Mouse (Mus musculus): ENCODE results near the gene Stox2. TPM values are rescaled to one million over a fixed set of nuclear protein-coding genes. Genes with fewer than 3 reads are reported as not detected.
A peak's percentile ranks its signal among the peaks of the same experiment; 100 is the strongest.
"Not testable (repeated sequence)": the region's sequence is repeated elsewhere in the genome, so short reads cannot be mapped to it uniquely, and the experiment has no call there.

Gene Stox2
- total and polyA plus RNA-seq, 2 experiments from 2014 or later: 39.9 to 85.6 TPM

GRCm38 (mm10) chr8:47435412-47435811 is 10.8 kb downstream of the Stox2 start:
- Histone ChIP-seq H3K27ac (ENCODE audit: low read depth, low read length) (no peak overlapping the region), H3K27me3 (ENCODE audit: insufficient read depth, low read length) (no peaks in the 10 kb centered on the region), H3K9me3 (ENCODE audit: low read length) (no peaks in the 10 kb centered on the region), H3K36me3 (ENCODE audit: insufficient read depth) (no peaks in the 10 kb centered on the region), H3K4me2 (ENCODE audit: low read depth) (no peak overlapping the region), H3K4me3 (ENCODE audit: low read depth, low read length) (no peak overlapping the region), H3K4me1 (ENCODE audit: insufficient read depth) (no peaks in the 10 kb centered on the region), H3K9ac (no peak overlapping the region)
- no peak for DNase-seq
- no peak for ATAC-seq
- TF ChIP-seq CTCF (IDR thresholded peaks at IDR 0.05; ENCODE audit: low read depth): no peak
- 70% methylated on average over 4 of the region's 4 CpGs for WGBS

GRCm38 (mm10) chr8:47431263-47431662 is 14.9 kb downstream of the Stox2 start:
- peak; percentile 97 for ATAC-seq
- WGBS: 41% methylated on average over 4 of the region's 4 CpGs
- no peaks in the 10 kb centered on the region for H3K9me3 ChIP-seq (ENCODE audit: low read length)
- H3K4me3 ChIP-seq (ENCODE audit: low read depth, low read length): no peak overlapping the region
- H3K36me3 ChIP-seq (ENCODE audit: insufficient read depth): no peaks in the 10 kb centered on the region
- H3K27me3 ChIP-seq (ENCODE audit: insufficient read depth, low read length): no peaks in the 10 kb centered on the region
- no peak overlapping the region for H3K27ac ChIP-seq (ENCODE audit: low read depth, low read length)
- H3K4me2 ChIP-seq (ENCODE audit: low read depth): no peak overlapping the region
- no peaks in the 10 kb centered on the region for H3K4me1 ChIP-seq (ENCODE audit: insufficient read depth)
- TF ChIP-seq CTCF (IDR thresholded peaks at IDR 0.05; ENCODE audit: low read depth): no peak
- no peak overlapping the region for H3K9ac ChIP-seq
- DNase-seq: peak; percentile 62

- not testable (repeated sequence) for ATAC-seq; H3K4me1 ChIP-seq (ENCODE audit: insufficient read depth); H3K9me3 ChIP-seq (ENCODE audit: low read length); H3K36me3 ChIP-seq (ENCODE audit: insufficient read depth); DNase-seq; H3K27ac ChIP-seq (ENCODE audit: low read depth, low read length); H3K4me3 ChIP-seq (ENCODE audit: low read depth, low read length); H3K9ac ChIP-seq
- WGBS: 1% methylated on average over 8 of the region's 8 CpGs
- H3K4me2 ChIP-seq (ENCODE audit: low read depth): peak overlapping the region; percentile 97
- peaks cover 18% of the 10 kb centered on the region for H3K27me3 ChIP-seq (ENCODE audit: insufficient read depth, low read length)
Observed at GRCm38 (mm10) chr8:47414258-47414525, 32.0 kb downstream of the Stox2 start.

GRCm38 (mm10) chr8:47413524-47414257 is 32.5 kb downstream of the Stox2 start:
- TF ChIP-seq CTCF (IDR thresholded peaks at IDR 0.05; ENCODE audit: low read depth): no peak
- Histone ChIP-seq H3K4me2 (ENCODE audit: low read depth) (peak overlapping the region; percentile 97), H3K9me3 (ENCODE audit: low read length) (no peaks in the 10 kb centered on the region), H3K36me3 (ENCODE audit: insufficient read depth) (no peaks in the 10 kb centered on the region), H3K27me3 (ENCODE audit: insufficient read depth, low read length) (peaks cover 22% of the 10 kb centered on the region), H3K27ac (ENCODE audit: low read depth, low read length) (0 out of 2 replicates have a peak overlapping the region, but pooled peaks have one; percentile 29), H3K9ac (peak overlapping the region; percentile 60), H3K4me3 (ENCODE audit: low read depth, low read length) (peak overlapping the region; percentile 63), H3K4me1 (ENCODE audit: insufficient read depth) (0 out of 2 replicates have a peak, but pooled peaks cover 7% of the 10 kb centered on the region)
- ATAC-seq (peak; percentile 80), DNase-seq (peak; percentile 56)
- WGBS: 1% methylated on average over 45 of the region's 46 CpGs

GRCm38 (mm10) chr8:47412696-47413523 is 33.3 kb downstream of the Stox2 start:
- Histone ChIP-seq H3K9me3 (ENCODE audit: low read length) (no peaks in the 10 kb centered on the region), H3K4me3 (ENCODE audit: low read depth, low read length) (peak overlapping the region; percentile 63), H3K27ac (ENCODE audit: low read depth, low read length) (0 out of 2 replicates have a peak overlapping the region, but pooled peaks have one; percentile 29), H3K27me3 (ENCODE audit: insufficient read depth, low read length) (peaks cover 26% of the 10 kb centered on the region), H3K36me3 (ENCODE audit: insufficient read depth) (no peaks in the 10 kb centered on the region), H3K4me2 (ENCODE audit: low read depth) (peak overlapping the region; percentile 97), H3K9ac (peak overlapping the region; percentile 60), H3K4me1 (ENCODE audit: insufficient read depth) (0 out of 2 replicates have a peak, but pooled peaks cover 7% of the 10 kb centered on the region)
- TF ChIP-seq CTCF (IDR thresholded peaks at IDR 0.05; ENCODE audit: low read depth): no peak
- DNase-seq (peak; percentile 26), ATAC-seq (peak; percentile 50)
- under 1% methylated on average over 66 of the region's 81 CpGs for WGBS

- H3K9ac ChIP-seq: peak overlapping the region; percentile 60; the same call in 1 of the 2 replicates
- no peaks in the 10 kb centered on the region for H3K36me3 ChIP-seq (ENCODE audit: insufficient read depth)
- H3K27ac ChIP-seq (ENCODE audit: low read depth, low read length): no peak overlapping the region
- no peaks in the 10 kb centered on the region for H3K9me3 ChIP-seq (ENCODE audit: low read length)
- H3K4me1 ChIP-seq (ENCODE audit: insufficient read depth): 0 out of 2 replicates have a peak, but pooled peaks cover 7% of the 10 kb centered on the region
- no peak for TF ChIP-seq CTCF (IDR thresholded peaks at IDR 0.05; ENCODE audit: low read depth)
- ATAC-seq: no peak; the same call in 1 of the 2 replicates
- WGBS: 3% methylated on average over 43 of the region's 43 CpGs
- peak; percentile 39 for DNase-seq
- peaks cover 26% of the 10 kb centered on the region for H3K27me3 ChIP-seq (ENCODE audit: insufficient read depth, low read length)
- H3K4me3 ChIP-seq (ENCODE audit: low read depth, low read length): peak overlapping the region; percentile 63
- peak overlapping the region; percentile 97 for H3K4me2 ChIP-seq (ENCODE audit: low read depth)
Observed at GRCm38 (mm10) chr8:47411994-47412695, 34.0 kb downstream of the Stox2 start.
